Mouse (Mus musculus): Measurements from ENCODE around the gene 4930402K13Rik. TPM values are rescaled to one million over a fixed set of nuclear protein-coding genes. Genes with fewer than 3 reads are reported as not detected.

4930402K13Rik gene
- polyA plus RNA-seq, 1 experiment from 2014 or later: not detected

Other genes starting within 250 kb of the 4930402K13Rik start
- not detected in 2 replicates for gene Gm5751, start 230.3 kb upstream of the 4930402K13Rik start, polyA plus RNA-seq (2015; fragmentation: Nextera tagmentation; extraction: Ambion mirVana)
- gene B630019K06Rik, start 212.2 kb upstream of the 4930402K13Rik start, polyA plus RNA-seq (2015; fragmentation: Nextera tagmentation; extraction: Ambion mirVana): 1.5 and 2.0 TPM in 2 replicates
- gene Fthl17b, start 141.6 kb upstream of the 4930402K13Rik start, polyA plus RNA-seq (2015; fragmentation: Nextera tagmentation; extraction: Ambion mirVana): not detected in 2 replicates
- not detected in 2 replicates for gene Fthl17c, start 128.0 kb upstream of the 4930402K13Rik start, polyA plus RNA-seq (2015; fragmentation: Nextera tagmentation; extraction: Ambion mirVana)
- gene Fthl17d, start 117.8 kb upstream of the 4930402K13Rik start, polyA plus RNA-seq (2015; fragmentation: Nextera tagmentation; extraction: Ambion mirVana): not detected in 2 replicates
- gene Fthl17e, start 71.1 kb upstream of the 4930402K13Rik start, polyA plus RNA-seq (2015; fragmentation: Nextera tagmentation; extraction: Ambion mirVana): not detected in 2 replicates
- gene Fthl17f, start 41.5 kb upstream of the 4930402K13Rik start, polyA plus RNA-seq (2015; fragmentation: Nextera tagmentation; extraction: Ambion mirVana): not detected in 2 replicates
- gene Lancl3, start 95.3 kb downstream of the 4930402K13Rik start, polyA plus RNA-seq (2015; fragmentation: Nextera tagmentation; extraction: Ambion mirVana): 0.95 and 1.2 TPM in 2 replicates
- gene Gm14862, start 152.3 kb downstream of the 4930402K13Rik start, polyA plus RNA-seq (2015; fragmentation: Nextera tagmentation; extraction: Ambion mirVana): 0.47 TPM in 1 of 2 replicates, not detected in the other
- 3.4 and 3.7 TPM in 2 replicates for gene Xk, start 168.2 kb downstream of the 4930402K13Rik start, polyA plus RNA-seq (2015; fragmentation: Nextera tagmentation; extraction: Ambion mirVana)
- 0.31 and 0.91 TPM in 2 replicates for gene H2al1m, start 179.2 kb downstream of the 4930402K13Rik start, polyA plus RNA-seq (2015; fragmentation: Nextera tagmentation; extraction: Ambion mirVana)
- not detected in 2 replicates for gene H2al1k, start 246.1 kb downstream of the 4930402K13Rik start, polyA plus RNA-seq (2015; fragmentation: Nextera tagmentation; extraction: Ambion mirVana)

Measured in heart, embryonic 13.5 days (tissue).